Mouse (Mus musculus) heart, postnatal 36 days (tissue): ENCODE results near the gene Mprip. TPM values are rescaled to one million over a fixed set of nuclear protein-coding genes. Genes with fewer than 3 reads are reported as not detected.

Experiments
- DNase-seq, 2 experiments: peaks; one replicate each; pipeline ENCODE4 v3.0.0; 2021 to 2022
- intact Hi-C: fragments of 180-260 bp; cut with DNase I; formaldehyde crosslinking; loops from one replicate; pipeline ENCODE4 v1.15.1; 2025
- total RNA-seq, 2 experiments: library from RNA; stranded (reverse); gene quantifications; 2 replicates each; pipeline ENCODE4 v1.2.3; 2021

The Mprip gene
- total RNA-seq, 2 experiments from 2014 or later = 137 to 147 TPM

DNA sequence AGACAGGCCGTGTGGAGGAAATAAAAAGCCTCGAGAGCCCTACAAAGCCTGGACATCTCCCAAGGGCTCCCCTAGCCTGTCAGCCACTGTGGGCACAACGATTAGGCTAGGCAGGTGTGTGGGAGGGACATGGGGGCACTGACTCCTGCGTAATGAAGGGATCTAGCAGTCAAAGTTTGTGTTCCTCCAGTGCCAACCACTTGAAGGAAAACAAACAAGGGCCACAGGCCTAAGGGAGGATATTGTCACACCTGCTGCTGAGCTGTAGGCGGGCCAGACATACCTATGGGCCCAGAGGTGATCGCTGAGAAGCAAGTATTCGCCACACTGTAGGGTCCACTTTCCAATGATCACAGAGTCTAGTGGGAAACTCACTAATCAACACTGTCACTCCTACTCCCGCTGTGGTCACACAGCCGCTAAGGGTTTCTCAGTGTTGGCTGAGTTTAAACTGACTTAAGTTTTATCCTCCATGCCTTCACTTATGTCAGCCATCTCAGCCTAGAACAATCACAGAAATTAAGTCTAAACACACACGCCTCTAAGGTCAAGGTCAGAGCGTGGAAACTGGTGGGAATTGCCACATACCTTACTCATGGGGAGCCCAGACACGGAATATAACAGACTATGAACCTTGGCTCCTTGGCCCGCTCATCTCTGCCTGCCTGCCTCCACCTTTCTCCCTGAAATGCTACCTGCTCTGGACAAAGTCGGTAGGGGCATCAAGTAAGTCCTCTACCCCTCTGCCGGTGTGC is 125.5 kb downstream of the Mprip start:
- no peak for DNase-seq
- intact Hi-C loops = no loop called here

DNA sequence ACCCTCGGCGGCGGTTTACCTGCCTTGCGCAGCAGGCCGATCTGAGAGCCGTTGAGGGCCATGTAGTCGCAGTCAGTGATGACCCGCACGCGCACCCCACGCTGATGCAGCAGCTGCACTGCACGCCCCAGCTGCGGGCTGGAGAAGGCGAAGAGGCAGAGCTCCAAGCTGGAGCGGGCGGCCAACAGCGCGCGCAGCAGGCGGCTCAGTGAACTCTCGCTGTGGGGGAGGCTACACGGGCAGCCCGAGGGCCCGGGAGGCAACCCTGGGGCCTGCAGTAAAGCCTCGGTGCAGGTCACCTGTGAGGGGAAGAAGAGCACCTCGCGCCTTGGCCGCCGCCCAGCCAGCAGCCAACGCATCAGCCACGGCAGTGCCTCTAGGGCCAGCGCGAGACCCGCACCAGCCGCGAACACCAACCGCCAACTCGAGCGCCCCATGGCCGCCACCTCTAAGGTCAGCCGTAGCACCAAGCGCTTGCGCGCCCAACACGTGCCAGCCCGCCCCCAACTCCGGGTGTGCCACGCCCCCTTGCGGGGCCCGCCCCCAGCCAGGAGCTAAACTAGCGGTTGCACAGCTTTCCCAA is 126.2 kb downstream of the Mprip start, which contains the start of gene Pld6:
Gene Pld6, minus strand, starts transcription at position 447 of the 583 bp plus-strand sequence.
- DNase-seq = peak; percentile 38 to 43

DNA sequence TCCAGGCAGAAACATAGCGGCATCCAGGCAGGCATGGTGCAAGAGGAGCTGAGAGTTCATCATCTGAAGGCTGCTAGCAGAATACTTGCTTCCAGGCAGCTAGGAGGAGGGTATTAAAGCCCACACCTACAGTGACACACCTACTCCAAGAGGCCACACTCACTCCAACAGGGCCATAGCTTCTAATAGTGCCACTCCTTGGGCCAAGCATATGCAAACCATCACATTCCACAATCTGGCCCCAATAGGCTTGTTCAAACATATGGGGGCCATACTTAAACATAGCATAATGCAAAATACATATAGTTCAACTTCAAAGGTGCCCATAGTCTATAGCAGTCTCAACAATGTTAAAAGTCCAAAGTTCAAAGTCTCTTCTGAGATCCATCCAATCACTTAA is 128.2 kb downstream of the Mprip start:
- intact Hi-C loops = no loop called here
- DNase-seq = no peak

More for the DNA sequence above, 126.2 kb downstream of the Mprip start, which contains the start of gene Pld6:
- intact Hi-C loops = no loop called here

DNA sequence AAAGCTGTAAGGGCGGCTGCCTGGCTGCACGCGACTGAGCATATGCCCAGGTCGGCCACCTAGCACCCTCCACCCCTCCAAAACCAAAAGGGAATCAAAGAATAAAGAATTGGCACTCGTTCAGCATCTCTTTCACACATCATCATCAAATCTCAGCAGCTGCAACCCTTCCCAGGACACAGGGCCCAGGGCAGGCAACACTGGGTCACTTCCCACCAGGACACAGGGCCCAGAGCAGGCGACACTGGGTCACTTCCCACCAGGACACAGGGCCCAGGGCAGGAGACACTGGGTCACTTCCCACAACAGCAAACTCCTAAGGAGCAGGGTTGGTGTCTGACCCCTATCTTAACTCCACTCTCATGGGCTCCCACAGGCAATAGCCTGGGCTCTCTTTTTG is 132.3 kb downstream of the Mprip start:
- DNase-seq = no peak
- intact Hi-C loops = no loop called here

DNA sequence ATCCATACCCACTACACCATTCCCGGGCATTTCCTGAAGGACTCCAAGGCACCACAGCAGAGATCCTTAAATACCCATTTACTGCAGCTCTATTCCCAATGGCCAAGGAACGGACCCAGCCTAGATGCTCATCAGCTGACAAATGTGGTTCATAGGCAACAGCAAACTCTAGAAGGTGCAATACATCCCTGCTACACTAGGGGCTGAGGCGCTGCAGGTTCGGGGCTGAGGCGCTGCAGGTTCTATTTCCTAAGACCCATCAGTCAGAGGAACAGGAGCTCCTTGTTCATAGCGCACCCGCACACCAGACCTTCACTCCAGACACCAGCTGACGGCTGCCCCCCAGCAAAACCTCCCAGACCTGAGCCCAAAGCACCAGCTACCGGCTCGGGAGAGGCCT is 139.3 kb downstream of the Mprip start:
- intact Hi-C loops = no loop called here

DNA sequence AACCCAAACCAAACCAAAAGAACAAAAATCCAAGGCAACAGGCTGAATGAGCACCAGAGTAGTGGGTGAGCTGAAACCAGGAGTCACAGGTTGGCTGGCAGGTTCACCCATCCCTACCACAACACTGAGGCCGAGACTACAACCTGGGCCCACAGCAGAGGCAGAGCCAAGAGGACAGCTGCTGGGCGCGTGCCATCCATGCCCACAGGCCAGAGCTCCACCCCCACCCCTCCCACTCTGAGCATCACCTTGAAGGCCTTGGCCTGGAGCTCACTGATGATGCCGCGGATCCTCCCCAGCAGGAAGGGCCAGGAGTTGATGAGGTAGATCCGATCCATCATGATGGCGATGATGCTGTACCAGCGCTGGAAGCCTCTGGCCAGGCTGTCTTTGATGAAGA is 140.8 kb downstream of the Mprip start:
- intact Hi-C loops = no loop called here
- no peak for DNase-seq

More for the DNA sequence above, 139.3 kb downstream of the Mprip start:
- no peak for DNase-seq

DNA sequence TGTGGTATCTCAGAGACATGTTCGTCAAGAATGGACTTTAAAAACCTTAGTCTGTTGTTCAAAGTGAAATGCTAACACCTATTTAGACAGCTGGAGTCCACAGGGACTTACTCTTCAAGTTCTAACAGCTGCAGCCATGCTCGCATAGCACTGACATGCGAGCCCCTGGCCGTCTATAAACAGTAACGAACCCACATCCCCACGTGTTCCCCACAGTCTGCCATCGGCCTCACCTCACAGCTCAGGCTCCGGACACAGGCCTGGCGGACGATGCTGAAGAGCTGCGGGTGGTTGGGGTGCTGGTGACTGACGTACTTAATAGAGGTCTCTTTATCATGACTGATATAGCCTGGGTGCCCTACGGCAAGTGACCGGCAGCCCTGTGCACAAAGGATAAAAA is 142.4 kb downstream of the Mprip start:
- intact Hi-C loops = no loop called here
- no peak for DNase-seq

DNA sequence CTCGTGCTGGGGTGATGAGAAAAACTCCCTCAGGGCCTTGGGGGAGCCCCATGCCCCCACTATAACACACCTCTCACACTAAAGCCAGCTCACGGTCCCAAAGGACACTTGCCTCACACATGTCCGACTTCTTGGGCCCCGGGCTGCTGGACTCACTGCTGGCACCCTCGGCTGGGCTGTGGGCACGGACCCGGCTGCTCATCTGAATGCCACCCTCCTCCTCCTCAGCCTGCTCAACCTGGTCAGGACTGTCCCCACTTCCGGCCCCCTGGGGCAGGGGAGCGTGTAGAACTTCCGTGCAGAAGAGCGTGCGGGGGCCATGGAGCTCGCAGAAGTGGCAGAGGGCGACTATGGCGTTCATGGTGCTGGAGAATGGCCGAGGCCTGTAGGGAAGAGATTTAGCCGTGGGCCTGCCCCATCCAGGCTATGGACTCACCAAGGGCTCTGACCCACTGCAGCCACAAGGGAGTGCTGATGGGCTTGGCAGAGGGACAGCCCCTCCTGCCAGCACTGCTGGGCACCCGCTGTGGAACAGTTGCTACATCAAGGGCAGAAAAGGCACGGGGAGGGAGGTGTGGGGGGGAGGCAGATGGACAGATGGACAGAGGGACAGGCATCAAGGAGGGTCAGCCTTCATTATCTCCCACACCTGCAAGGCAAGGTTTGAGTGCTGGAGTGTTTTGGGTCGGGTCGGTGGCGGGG is 143.5 kb downstream of the Mprip start:
- intact Hi-C loops = no loop called here

DNA sequence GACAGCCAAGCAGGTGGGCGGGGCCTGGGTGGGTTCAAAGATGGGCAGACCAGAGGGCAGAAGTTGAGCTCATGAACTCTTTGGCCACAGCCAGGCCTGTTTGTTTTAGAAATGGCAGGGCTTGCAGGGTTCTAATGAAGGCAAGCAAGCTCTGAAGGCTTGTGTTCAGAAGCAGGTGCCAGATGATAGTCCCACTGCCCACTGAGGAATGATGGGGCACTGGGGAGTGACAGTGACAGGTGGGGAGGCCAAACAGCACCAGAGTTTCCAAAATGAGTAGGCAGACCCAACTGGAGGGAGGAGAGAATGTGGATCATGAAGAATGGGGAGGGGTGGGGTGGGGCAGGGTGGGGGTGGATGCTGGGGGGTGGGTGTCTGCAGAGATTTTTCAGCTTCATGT is 144.2 kb downstream of the Mprip start:
- intact Hi-C loops = no loop called here
- DNase-seq = no peak

More for the DNA sequence above, 143.5 kb downstream of the Mprip start:
- no peak for DNase-seq

DNA sequence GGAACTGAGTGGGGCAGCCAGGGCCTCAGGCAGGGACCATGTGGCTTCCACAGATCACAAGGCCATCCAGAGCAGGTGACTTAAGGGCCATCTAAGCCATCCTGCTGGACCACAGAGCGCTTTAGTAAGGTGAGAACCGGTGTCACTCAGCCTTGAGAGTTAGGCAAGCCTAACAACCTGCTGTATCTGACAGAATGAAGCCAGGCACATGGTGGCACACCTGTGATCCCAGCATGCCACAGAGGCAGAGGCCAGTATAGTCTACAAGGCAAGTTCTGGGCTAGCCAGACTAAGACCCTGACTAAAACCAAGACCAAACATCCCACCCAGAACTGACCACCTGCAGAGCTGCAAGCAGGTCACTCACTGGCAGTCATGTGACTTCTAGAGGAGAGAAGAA is 144.6 kb downstream of the Mprip start:
- intact Hi-C loops = no loop called here
- no peak for DNase-seq

DNA sequence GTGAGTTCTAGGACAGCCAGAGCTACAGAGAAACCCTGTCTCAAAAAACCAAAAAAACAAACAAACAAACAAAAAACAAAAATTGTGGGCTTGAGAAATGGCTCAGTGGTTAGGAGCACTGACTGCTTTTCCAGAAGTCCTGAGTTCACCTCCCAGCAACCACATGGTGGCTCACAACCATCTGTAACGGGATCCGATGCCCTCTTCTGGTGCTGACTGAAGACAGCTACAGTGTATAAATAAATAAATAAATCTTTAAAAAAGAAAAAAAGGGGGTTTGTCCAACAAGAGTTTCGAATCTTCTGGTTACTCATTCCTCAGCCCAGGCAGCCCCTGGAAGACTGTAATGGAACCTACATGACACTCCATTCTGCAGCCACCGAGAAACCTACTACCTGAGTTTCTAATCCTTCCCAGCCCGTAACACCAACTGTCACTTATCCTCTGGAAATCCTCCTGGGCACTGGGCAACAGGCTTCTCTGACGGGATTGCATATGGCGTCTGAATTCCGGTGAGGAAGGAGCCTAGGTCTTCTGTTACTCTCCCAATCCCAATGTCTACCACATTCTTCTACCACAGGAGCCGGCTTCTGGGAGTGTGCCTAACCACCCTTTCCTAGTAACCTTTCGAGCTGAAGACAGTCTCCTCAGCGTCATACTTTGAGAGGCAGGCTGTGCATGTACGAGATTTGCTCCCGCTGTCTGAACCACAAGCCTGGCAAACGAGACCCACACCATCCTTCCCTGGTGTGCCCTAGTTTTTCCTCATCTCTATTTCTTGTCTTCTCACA is 147.3 kb downstream of the Mprip start:
- DNase-seq = no peak
- intact Hi-C loops = no loop called here

DNA sequence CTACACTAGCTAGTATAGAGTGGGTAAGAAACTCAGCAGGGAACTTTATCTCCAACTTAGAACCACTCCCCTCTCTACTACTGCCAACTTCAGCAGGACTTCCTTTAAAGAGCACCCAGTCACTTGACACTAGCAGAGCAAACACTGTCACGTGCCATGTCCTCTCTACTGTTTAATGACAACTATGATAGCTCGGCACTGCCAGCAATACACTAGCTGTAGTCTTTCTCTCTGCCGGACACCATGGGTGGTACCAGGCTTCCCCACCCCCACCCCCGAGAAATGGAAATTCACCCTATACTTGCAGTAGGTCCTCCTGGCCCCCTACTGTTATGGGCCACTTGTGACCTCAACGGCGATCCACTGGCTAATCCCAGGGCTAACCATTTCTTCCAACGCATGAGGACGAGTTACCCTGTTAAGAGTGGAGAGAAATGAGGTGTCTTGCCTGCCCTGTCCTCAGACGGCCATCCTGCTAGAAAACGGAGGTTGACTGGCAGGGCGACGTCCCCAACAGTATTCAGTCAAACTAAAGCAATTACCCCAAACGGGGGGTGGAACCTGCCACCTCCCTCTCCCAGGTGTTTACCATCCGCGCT is 148.1 kb downstream of the Mprip start:
- no peak for DNase-seq
- intact Hi-C loops = no loop called here

DNA sequence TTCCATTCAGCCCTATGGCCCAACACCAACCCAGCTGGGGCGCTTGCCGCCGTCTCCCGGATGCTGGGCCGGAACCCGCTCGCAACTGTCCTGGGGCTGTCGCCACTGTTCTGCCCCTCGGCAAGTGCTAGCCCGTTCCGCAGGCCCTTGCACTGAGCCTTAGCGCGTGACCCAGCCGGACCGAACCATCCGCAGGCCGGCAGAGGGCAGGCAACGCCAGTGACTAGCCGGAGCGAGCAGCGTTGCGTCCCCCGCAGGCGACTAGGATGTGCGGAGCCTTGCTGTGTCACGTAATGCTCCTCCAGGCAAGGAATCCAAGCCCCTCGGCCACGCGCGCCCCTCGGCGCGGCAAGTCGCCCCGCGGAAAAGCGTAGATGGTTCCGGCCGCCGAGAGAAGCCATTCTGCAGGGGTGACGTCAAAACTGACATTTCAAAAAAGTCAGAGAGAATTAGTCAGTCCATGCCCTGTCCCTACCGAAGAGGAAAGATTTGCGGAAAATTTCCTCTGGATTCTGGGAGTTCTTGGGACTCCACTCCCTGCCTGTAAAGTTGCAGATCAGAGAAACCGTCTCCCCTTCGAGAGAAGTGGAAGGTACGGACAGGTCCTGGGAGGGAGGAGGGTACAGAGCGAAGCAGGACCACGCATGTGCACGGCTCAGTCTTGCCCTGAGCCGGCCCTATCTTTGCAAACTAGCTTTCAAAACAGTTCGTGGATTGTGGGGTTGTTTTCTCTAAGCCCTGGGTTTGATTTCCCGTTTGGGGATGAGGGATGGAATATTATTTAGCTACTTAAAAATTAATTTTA is 148.8 kb downstream of the Mprip start, which contains the start of gene Flcn:
Gene Flcn, minus strand, starts transcription at position 347 of the 805 bp plus-strand sequence.
- DNase-seq = peak; percentile 85 to 94
- intact Hi-C loops = loop anchor here (2.0 kb wide), 1 partner anchor 29 kb away; the partner anchor contains the start of genes Cops3 and Nt5m

DNA sequence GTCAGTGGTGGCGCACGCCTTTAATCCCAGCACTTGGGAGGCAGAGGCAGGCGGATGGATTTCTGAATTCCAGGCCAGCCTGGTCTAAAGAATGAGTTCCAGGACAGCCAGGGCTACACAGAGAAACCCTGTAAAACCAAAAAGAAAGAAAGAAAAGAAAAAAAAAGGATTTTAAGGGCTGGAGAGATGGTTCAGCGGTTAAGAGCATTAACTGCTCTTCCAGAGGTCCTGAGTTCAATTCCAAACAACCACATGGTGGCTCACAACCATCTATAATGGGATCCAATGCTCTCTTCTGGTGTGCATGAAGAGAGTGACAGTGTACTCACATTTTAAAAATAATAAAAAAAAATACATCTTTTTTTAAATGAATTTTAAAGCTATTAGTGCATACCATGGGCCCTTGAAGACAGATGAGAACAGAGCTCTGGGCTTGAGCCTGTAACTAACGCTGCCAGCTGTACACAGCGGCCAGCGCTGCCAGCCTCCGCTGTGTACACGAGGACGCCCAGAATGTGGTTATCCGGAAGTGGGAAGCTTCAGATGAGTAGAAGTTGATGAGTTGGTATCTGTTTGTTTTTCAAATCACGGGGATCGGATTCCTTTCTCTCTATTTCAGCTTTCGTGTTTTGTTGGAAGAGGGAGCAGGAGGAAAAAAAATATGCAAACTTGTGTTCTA is 149.5 kb downstream of the Mprip start:
- no peak for DNase-seq
- intact Hi-C loops = loop anchor here (2.0 kb wide), 1 partner anchor 28 kb away; the partner anchor contains the start of genes Cops3 and Nt5m

DNA sequence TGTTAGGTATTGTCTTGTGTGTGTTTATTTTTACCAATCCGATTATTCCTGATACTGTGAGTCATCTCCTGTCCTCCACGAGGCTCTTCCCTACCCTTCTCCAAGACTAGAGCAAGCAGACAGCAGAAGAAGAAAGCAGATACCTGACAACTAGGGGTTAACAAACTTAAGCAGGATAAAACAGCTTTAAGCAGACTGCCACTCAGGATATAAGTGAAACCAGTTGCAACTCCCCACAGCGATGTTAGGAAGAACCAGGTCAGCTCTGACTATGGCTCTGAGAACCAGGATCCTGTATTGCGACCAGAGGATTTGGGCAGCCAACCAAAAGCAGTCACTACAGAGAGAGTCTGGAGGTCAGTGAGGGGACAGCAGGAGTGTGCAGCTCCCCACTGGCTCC is 150.1 kb downstream of the Mprip start:
- no peak for DNase-seq
- intact Hi-C loops = loop anchor here (2.0 kb wide), 1 partner anchor 28 kb away; the partner anchor contains the start of genes Cops3 and Nt5m

DNA sequence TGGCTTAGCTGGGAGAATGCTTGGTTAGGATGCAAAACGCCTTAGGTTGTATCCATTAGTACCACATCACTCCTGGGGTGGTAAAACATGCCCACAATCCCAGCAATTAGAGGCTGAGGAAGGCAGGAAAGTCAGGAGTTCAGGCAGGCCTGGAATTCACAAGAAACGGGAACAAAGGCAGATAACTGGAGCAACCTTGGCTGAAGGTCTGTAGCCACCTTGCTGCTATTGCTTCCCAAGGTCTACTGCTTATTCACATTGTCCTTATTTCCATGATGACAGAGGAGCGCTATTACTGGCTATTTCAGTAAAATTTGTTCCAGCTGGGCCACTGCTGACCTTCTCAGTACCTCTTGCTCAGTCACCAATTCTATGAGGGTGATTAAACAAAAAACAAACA is 152.2 kb downstream of the Mprip start:
- intact Hi-C loops = no loop called here
- no peak for DNase-seq

DNA sequence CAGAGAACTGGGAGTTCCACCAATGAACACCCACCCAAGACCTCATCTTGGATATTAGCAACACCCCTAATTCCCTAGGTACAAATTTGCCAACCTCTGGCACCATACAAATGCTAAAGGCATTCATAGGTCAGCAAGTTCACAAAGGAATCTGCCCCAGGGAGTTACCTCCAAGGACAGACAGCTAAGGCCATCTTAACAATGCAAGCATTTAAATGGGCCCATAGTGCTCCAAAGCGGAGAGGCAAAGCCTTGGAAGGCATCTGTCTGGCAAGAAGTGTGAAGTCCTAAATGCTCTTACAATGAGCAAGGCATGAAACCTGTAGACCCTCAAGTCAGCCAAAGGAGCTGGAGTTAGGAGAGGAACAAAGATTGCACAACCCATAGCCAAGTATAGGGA is 153.2 kb downstream of the Mprip start:
- intact Hi-C loops = no loop called here
- no peak for DNase-seq

DNA sequence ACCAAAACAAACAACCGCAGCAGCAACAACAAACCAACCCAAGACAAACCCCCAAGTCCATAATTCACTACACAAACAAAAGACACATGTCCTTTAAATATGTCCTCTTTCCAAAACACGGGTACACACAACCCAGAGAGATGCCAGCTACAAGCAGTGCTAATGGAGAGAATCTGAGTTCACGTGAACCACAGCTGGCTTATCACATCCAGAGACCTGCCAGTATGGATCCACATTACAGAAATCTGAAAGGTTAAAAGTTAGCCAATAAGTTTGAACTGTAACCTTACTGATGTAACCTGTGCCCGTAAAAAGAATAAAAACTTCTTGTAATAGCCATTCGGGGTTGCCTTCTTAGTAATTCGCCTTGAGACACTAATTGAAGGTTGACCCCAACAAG is 153.8 kb downstream of the Mprip start:
- DNase-seq = no peak
- intact Hi-C loops = no loop called here
